Mouse (Mus musculus) thymus, postnatal 36 days (tissue): ENCODE measurements around the gene Dpt.
"Not testable (repeated sequence)": the region's sequence is repeated elsewhere in the genome, so short reads cannot be mapped to it uniquely, and the experiment has no call there.

Experiments used
- DNase-seq, 2 experiments: peaks; one replicate each; pipeline ENCODE4 v3.0.0; 2022; ENCODE audit warnings: mixed read lengths in 2 of 2

The Dpt gene

DNA sequence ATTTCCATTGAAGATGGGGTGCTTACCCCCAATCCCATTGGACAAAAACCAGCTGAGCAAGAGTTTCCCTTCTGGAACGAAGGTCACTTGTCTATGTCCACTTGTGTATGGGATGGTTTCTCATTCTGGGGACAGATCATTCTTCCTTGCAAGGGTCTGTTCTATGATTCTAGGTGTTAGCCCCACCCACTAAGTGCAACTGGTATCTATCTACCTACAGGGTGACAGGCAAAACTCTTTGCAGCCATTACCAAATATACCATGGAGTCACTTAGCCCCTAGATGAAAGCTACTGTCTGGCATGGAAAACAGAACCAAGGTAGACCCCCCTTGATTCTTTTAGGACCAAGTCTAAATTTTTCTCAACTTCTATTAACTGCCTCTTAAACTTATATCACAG lies 24.9 kb downstream of the Dpt start:
- no peak for DNase-seq

DNA sequence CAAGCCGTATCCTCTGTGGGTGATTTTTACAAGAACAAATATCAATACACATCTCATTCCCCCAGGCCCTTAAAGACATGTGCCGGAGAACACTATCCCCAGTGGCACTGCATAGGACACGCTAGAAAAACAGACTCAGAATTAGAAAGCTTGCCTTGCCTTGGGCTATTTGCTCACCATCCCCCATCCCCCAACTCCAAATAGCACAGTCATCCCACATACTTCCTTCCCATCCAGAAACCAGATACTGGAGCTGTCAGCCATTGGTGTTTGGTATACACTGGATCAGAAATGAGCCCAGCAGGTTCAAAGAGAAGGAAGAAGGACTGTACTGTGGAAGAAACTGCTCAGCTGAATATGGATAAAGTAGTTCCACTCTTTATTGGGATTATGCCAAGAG lies 25.4 kb downstream of the Dpt start:
- no peak for DNase-seq

DNA sequence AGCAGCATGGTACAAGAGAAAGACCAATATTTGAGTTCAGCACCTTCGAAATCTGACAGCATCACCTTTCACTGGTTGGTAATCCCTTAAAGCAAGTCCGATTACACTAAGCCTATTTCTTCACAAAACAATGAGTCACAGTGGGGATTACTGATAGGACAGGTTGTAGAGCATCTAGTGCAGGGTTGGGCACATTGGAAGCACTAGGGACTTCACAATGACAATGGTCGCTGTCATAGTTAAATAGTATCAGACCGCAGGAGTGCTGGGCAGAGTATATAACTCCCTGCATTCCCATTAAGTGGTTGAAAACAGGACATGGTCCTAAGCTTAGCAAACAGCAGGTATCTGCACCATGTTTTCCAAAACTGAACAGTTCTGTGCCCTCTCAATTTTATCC lies 25.8 kb downstream of the Dpt start:
- DNase-seq = no peak

DNA sequence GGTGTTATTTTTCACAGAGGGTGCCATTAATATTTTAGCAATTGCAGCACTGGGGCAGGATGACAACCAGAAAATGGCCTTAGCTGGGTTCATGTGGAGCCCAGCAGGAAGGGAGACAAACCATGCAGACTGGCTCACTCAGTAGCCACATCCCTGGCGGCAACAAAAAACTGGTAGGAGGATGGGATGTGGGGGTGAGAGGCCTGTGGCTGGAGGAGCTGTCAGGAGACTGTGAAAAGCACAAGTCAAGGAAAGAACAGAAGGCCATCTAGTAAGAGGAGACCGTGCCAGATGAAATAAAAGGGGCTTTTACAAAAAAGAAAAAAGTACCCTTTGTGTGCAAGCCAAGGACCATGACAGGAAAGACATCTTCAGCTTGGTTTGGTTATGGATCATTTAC lies 28.5 kb downstream of the Dpt start:
- DNase-seq = no peak

DNA sequence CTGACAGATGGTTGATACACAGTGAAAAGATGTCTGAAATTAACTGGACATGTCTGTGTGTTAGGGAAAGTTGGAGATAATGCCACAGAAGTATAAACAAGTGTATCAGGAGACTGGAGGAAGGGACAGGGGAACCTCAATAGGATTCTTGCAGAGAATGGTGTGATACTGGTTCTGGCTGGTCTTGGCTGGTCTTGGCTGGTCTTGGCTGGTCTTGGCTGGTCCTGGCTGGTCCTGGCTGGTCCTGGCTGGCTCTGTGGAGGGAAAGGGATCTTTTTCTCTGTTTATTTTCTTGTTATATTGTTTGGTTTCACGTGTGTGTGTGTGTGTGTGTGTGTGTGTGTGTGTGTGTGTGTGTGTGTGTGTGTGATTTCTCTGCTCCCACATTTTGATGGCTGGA lies 33.4 kb downstream of the Dpt start:
- DNase-seq = no peak

DNA sequence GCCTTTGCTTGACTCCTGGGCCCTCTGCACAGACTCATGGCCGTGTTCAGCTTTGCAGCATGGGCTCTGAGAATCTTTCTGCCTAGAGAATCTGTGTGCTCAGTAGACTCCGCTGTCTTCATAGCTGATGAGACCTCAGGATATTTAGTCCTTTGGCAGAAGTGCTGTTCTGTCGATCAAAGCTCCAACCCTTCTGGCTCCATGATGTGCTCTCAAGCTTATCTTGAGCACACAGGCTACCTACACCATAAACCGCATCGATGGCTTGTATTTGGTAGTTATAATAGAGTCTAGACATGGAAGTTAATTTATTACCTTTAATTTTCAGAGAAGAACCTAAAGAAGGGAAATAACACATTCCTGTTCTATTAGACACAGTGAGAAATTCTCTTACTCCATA lies 36.0 kb downstream of the Dpt start:
- DNase-seq = no peak

DNA sequence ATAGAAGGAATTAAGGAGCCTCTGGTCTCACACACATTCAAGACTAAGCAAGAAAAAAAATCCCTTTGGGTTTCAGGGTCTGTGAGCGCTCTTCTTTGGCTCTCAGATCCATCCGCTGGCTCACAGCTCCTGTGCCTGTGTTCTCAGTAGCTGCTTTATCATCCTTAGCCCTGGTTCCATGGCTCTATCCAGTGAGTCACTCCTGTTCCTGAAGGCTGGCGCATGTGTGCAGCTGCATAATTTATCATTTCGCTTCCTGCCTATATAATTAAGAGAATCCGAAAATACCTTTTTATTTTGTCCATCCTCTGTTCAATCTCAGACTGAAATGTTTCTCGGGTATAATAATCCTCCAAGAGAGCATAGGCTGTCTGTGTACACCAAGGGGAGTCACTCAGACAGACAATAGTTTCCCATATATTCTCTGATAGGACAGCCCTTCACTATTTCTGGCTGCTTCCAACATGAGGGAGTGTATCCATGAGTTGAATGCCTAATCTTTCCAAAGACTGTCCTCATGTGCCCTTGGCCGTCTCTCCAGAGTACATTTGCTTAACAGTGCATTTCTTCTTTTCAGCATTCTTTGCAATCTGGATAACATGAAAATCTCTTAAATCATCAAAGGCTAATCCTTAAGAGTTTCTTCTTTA lies 52.3 kb downstream of the Dpt start:
- no peak for DNase-seq

DNA sequence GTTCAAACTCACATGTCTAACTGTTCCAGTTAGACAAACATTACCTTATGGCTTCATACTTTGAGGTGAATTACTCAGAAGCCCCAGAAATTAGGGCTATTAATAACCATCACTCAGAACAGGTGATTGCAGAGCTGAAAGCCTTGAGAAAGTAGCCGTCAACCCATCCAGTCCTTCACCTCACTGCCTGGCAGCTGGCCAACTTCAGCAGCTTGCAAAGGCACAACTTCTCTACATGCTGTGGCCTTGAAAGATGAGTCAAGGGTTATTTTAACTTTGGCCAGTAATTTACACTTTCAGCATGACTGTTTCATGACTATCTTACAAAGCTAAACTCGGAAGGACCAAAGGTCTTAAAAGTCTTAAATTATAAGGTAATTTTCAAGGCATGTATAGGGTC lies 59.3 kb downstream of the Dpt start:
- DNase-seq = not testable (repeated sequence)

DNA sequence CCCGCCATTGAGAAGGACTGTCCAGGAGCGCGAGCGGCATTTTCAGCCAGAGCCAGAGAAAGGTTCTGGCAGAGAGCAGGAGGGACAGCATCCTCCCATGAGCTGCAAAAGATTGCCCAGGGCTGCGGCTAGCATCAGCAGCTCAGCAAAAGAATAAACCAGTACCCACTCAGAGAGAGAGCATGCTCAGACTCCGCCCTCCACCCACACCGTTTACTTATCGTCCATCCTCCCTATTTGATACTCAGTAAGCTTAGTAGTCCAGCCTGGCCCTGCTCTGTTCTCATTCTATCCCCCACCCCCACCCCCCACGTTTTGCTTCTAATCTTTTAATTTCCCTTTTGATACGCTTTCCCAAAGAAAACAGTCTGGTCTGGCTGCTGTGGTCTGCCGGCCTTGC lies 63.5 kb downstream of the Dpt start:
- DNase-seq = no peak

DNA sequence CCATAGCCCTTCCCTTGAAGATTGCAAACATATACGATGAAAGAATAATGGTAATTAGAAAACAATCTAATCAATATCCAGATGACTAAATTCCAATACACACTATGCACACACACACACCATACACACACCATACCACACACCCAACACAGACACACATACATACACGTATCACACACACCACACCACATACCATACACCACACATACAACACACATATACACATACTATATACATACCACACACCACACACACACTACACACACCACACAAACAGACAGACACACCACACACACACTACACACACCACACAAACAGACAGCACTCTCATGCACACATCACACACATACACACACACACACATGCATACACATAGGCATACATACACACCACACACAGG lies 64.3 kb downstream of the Dpt start:
- DNase-seq = no peak

DNA sequence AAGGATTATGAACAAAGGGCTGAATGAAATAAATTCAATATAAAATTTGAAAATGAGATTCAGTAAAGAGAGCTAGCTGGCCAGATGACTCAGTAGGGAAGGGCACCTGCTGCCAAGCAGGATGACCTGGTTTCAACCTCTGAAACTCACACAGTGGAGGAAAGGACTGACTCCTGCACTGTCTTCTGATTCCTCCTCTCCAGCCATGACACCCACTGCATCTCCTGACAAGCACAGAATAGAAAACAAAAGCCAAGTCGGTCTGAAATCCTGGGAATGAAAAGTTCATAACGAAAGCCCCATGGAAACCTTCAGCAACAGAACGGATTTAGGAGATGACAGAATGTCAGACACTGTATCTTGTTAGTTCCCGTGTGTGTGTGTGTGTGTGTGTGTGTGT lies 65.1 kb downstream of the Dpt start:
- no peak for DNase-seq

DNA sequence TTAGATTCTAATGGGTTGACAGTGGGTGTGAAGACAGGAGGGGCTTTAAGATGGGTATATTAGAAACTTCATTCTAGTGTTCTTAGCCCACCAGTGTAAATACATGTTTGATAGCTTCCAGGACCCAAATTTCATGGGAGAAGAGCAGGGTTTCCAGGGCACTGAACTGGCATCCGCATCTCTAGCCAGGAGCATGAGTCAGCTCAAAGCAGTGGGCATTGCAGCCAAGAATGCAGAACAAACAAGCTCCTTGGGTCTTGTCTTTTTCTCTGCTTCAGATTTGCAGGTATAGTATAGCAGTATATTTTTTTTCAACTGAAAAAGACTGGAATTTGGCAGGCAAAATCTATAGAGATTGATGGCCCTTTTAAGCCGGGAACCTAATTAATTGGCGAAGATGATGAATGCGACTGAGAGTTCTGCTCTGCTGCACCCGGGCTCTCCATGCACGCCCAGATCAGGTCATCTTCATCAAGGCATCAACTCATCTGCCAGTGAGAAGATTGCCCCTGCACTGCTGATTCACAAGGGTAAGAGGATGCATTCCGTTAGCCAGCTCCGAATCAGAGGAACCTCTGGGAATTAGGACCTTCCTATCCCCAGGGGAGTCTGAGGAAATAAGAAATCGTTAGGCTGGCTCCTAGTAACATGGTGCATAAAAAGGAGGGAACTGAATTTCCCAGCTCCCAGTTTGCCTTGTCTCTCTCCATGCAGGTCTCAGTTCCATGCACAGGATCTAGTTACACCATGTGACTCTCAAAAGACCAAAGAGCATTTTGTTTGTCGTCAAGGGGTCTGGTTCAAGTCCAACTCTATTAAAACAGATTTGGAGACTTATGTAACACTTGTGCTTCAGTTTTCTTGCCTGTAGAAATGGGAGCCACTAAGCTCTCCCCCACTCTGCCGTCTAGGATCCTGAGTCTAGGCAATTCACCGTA lies 66.8 kb downstream of the Dpt start:
- DNase-seq = no peak

DNA sequence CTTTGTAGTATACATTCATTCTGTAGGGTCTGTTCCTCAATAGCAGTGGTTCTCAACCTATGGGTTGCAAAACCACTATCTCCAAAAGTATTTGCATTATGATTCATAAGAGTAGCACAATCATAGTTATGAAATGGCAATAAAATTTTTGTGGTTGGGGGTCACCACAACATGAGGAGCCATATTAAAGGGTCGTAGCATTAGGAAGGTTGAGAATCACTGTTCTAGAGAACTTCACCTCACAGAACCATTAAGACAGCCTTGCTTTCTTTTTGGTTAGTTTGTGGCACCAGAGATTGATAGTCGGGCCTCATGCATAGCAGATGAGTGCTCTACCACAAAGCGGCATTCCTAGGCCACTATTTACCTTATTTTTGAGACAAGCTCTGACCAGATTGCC lies 68.2 kb downstream of the Dpt start:
- no peak for DNase-seq

DNA sequence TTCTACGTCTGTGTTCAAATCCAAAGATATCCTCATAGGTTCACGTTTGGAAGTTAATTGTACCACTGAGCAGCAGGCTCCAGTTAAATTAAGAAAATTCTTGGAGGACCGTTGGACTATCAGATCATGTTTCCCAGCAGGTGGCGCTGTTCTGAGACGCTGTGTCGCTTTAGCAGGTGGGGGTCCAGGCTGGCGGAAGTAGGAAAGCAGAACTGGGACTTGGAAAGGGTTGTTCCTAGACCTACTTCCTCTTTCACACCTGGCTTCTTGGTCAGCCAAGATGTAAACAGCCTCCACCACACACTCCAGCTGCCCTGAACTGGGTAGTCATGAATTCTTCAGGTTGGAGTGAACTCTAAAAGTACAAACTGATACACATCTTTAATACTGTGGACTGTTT lies 74.2 kb downstream of the Dpt start:
- peak; percentile 63 for DNase-seq
